Mouse (Mus musculus) liver, embryonic 12.5 days (tissue): ENCODE results near the gene Arhgap25. TPM values are rescaled to one million over a fixed set of nuclear protein-coding genes. Genes with fewer than 3 reads are reported as not detected.

ENCODE experiments used
- ATAC-seq: fragments of 200-750 bp; cut with Nextera tagmentation; 2 replicates; pipeline ENCODE4 v1.8.0; 2017; ENCODE audit warnings: moderate number of reproducible peaks, mild to moderate bottlenecking, moderate library complexity
- H3K27ac ChIP-seq: fragments of 300-500 bp; sonication (generic); 2 replicates; pipeline ENCODE4 v1.5.1; 2016; ENCODE audit warnings: mild to moderate bottlenecking
- H3K27me3 ChIP-seq: fragments of 300-500 bp; sonication (generic); replicated peaks from 2 replicates; pipeline ENCODE4 v1.6.1; 2016; ENCODE audit warnings: mild to moderate bottlenecking, moderate library complexity
- H3K36me3 ChIP-seq: fragments of 300-500 bp; sonication (generic); 2 replicates; pipeline ENCODE4 v1.6.1; 2016; ENCODE audit warnings: mild to moderate bottlenecking, moderate library complexity
- H3K4me1 ChIP-seq: fragments of 300-500 bp; sonication (generic); 2 replicates; pipeline ENCODE4 v1.6.1; 2016
- H3K4me2 ChIP-seq: fragments of 300-500 bp; sonication (generic); 2 replicates; pipeline ENCODE4 v1.6.1; 2016; ENCODE audit warnings: mild to moderate bottlenecking, moderate library complexity
- H3K4me3 ChIP-seq: fragments of 300-500 bp; sonication (generic); 2 replicates; pipeline ENCODE4 v1.5.1; 2016; ENCODE audit warnings: mild to moderate bottlenecking, moderate library complexity
- H3K9ac ChIP-seq: fragments of 300-500 bp; sonication (generic); 2 replicates; pipeline ENCODE4 v1.6.1; 2016; ENCODE audit warnings: mild to moderate bottlenecking, moderate library complexity
- H3K9me3 ChIP-seq: fragments of 300-500 bp; sonication (generic); replicated peaks from 2 replicates; pipeline ENCODE4 v1.6.1; 2016; ENCODE audit warnings: mild to moderate bottlenecking, moderate library complexity
- WGBS: fragments of 180-500 bp; shearing (Covaris S2); methylation state at CpG from one replicate; pipeline ENCODE4 v1.1.7; 2016; ENCODE audit not compliant: insufficient replicate concordance; 5-methylcytosine and 5-hydroxymethylcytosine counted together
- polyA plus RNA-seq: library from polyadenylated mRNA; unstranded; fragments of >200 nt; fragmentation: Nextera tagmentation; extraction: Ambion mirVana; gene quantifications from 2 replicates; pipeline ENCODE4 v1.2.1, GENCODE M21; 2016

Gene Arhgap25
- polyA plus RNA-seq, 1 experiment from 2014 or later = 5.4 TPM

GRCm38 (mm10) chr6:87518622-87519021, 14.4 kb downstream of the Arhgap25 start:
- Histone ChIP-seq H3K4me2 (no peak overlapping the region), H3K27ac (no peak overlapping the region), H3K4me3 (no peak overlapping the region), H3K9ac (no peak overlapping the region), H3K27me3 (peaks cover 14% of the 10 kb centered on the region; the same call in 1 of the 2 replicates), H3K9me3 (no peaks in the 10 kb centered on the region), H3K36me3 (no peaks in the 10 kb centered on the region), H3K4me1 (peaks cover 9% of the 10 kb centered on the region; the same call in 1 of the 2 replicates)
- 82% methylated on average over 10 of the region's 10 CpGs for WGBS
- no peak for ATAC-seq

DNA sequence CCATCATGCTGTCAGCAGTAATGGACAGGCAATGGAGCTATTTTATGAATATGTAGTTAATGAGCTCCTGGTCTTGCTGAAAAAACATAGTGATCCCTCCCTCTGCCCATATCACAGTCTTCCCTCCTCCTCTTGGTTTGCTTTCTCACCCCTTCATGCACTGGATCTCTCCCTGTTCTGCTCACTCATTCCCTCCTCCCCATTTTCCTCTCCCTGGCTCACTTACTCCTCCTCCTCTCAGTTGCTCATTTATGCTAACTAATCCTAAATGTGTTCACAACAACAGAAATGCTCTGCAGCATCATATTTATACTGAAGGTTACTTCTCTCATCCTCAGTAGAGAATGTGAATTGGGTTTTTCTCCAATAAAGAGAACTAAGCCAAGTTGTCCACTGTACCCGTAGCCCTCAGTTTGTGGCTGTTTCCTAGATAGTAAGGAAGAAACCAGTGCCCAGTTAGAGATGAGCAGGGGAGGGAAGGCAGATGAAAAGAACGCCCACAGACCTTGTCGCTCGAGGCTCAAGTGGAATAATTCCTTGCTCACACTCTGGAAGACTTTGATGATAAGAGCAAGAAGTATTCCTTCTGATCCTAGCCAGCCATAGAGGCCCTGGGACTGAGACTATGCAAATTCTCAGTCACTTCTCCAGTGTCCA, 15.2 kb downstream of the Arhgap25 start:
- Histone ChIP-seq H3K27ac (no peak overlapping the region), H3K36me3 (no peaks in the 10 kb centered on the region), H3K4me2 (no peak overlapping the region), H3K9me3 (no peaks in the 10 kb centered on the region), H3K9ac (no peak overlapping the region), H3K27me3 (peaks cover 14% of the 10 kb centered on the region; the same call in 1 of the 2 replicates), H3K4me3 (no peak overlapping the region), H3K4me1 (peaks cover 9% of the 10 kb centered on the region; the same call in 1 of the 2 replicates)
- ATAC-seq = no peak
- 63% methylated on average over 4 of the region's 4 CpGs for WGBS

GRCm38 (mm10) chr6:87514321-87514720, 18.7 kb downstream of the Arhgap25 start:
- Histone ChIP-seq H3K27ac (no peak overlapping the region), H3K27me3 (peaks cover 3% of the 10 kb centered on the region; the same call in 1 of the 2 replicates), H3K9ac (no peak overlapping the region), H3K36me3 (no peaks in the 10 kb centered on the region), H3K9me3 (no peaks in the 10 kb centered on the region), H3K4me2 (no peak overlapping the region), H3K4me1 (no peaks in the 10 kb centered on the region), H3K4me3 (no peak overlapping the region)
- ATAC-seq = no peak
- WGBS = 62% methylated on average over 4 of the region's 4 CpGs

GRCm38 (mm10) chr6:87513046-87513767, 19.9 kb downstream of the Arhgap25 start:
- no peak overlapping the region for H3K9ac ChIP-seq
- 68% methylated on average over 12 of the region's 12 CpGs for WGBS
- H3K4me1 ChIP-seq = no peaks in the 10 kb centered on the region
- H3K9me3 ChIP-seq = no peaks in the 10 kb centered on the region
- no peak overlapping the region for H3K4me3 ChIP-seq
- no peak overlapping the region for H3K4me2 ChIP-seq
- H3K27me3 ChIP-seq = 0 out of 2 replicates have a peak, but pooled peaks cover 3% of the 10 kb centered on the region
- H3K27ac ChIP-seq = no peak overlapping the region
- no peaks in the 10 kb centered on the region for H3K36me3 ChIP-seq
- ATAC-seq = no peak

- no peak overlapping the region for H3K27ac ChIP-seq
- H3K9ac ChIP-seq = no peak overlapping the region
- no peaks in the 10 kb centered on the region for H3K9me3 ChIP-seq
- H3K4me3 ChIP-seq = no peak overlapping the region
- 53% methylated on average over 4 of the region's 4 CpGs for WGBS
- no peaks in the 10 kb centered on the region for H3K27me3 ChIP-seq
- no peaks in the 10 kb centered on the region for H3K4me1 ChIP-seq
- ATAC-seq = no peak
- no peak overlapping the region for H3K4me2 ChIP-seq
- H3K36me3 ChIP-seq = no peaks in the 10 kb centered on the region
Measured at GRCm38 (mm10) chr6:87510999-87511398, 22.1 kb downstream of the Arhgap25 start.

DNA sequence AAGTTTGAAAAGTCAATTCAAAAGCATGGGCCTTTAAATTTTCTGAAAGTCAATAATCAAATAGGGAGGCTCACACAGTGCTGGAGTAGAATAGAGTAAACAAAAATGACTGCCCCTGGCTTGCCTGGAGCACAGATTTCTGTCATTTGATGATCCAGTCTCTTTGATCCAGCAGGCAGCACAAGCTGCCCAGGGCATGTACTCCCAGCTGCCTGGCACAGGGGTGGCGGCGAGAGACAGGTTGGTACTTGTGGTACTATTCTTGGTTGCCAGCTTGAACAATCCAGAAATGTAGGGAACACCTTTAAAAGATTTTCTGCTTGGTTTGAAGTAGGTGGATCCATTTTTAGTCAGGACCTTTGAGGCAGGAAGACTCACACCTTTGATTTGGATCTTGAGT, 23.3 kb downstream of the Arhgap25 start:
- Histone ChIP-seq H3K36me3 (no peaks in the 10 kb centered on the region), H3K4me2 (no peak overlapping the region), H3K4me1 (no peaks in the 10 kb centered on the region), H3K9me3 (no peaks in the 10 kb centered on the region), H3K9ac (no peak overlapping the region), H3K27ac (no peak overlapping the region), H3K4me3 (no peak overlapping the region), H3K27me3 (no peaks in the 10 kb centered on the region)
- ATAC-seq = no peak
- 77% methylated on average over 2 of the region's 2 CpGs for WGBS

GRCm38 (mm10) chr6:87504875-87505274, 28.2 kb downstream of the Arhgap25 start:
- Histone ChIP-seq H3K4me1 (peaks cover 7% of the 10 kb centered on the region), H3K9me3 (no peaks in the 10 kb centered on the region), H3K4me3 (no peak overlapping the region), H3K27me3 (no peaks in the 10 kb centered on the region), H3K4me2 (no peak overlapping the region), H3K27ac (no peak overlapping the region), H3K36me3 (no peaks in the 10 kb centered on the region), H3K9ac (no peak overlapping the region)
- no peak for ATAC-seq
- 69% methylated on average over 7 of the region's 7 CpGs for WGBS

GRCm38 (mm10) chr6:87503976-87504375, 29.1 kb downstream of the Arhgap25 start:
- no peaks in the 10 kb centered on the region for H3K36me3 ChIP-seq
- no peak for ATAC-seq
- no peak overlapping the region for H3K4me2 ChIP-seq
- no peak overlapping the region for H3K27ac ChIP-seq
- no peaks in the 10 kb centered on the region for H3K27me3 ChIP-seq
- no peak overlapping the region for H3K4me3 ChIP-seq
- peaks cover 15% of the 10 kb centered on the region for H3K4me1 ChIP-seq
- H3K9me3 ChIP-seq = no peaks in the 10 kb centered on the region
- 18% methylated on average over 5 of the region's 5 CpGs for WGBS
- H3K9ac ChIP-seq = no peak overlapping the region

DNA sequence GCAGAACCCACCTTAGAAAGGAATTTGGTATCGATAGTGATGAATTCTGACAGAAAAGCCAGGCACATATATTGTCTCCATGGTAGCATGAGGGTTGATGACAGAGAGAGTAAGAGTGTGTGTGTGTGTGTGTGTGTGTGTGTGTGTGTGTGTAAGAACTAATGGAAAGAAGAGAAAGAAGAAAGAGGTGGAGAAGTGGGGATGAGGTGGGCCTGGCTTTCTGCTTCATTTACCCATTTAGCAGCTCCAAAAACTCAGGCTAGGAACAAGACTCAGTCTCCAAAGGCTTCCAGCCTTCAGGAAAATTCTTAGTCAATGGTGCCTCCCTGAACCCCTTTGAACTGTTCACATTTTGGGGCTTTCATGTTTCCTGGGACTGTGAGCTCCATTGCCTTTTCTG, 29.5 kb downstream of the Arhgap25 start:
- H3K4me2 ChIP-seq = no peak overlapping the region
- WGBS = 86% methylated on average over 1 of the region's 1 CpGs
- no peaks in the 10 kb centered on the region for H3K36me3 ChIP-seq
- peaks cover 17% of the 10 kb centered on the region for H3K4me1 ChIP-seq
- no peak overlapping the region for H3K4me3 ChIP-seq
- H3K27ac ChIP-seq = no peak overlapping the region
- ATAC-seq = no peak
- H3K9ac ChIP-seq = no peak overlapping the region
- H3K27me3 ChIP-seq = no peaks in the 10 kb centered on the region
- H3K9me3 ChIP-seq = no peaks in the 10 kb centered on the region

- Histone ChIP-seq H3K27ac (no peak overlapping the region), H3K4me1 (peaks cover 17% of the 10 kb centered on the region), H3K4me3 (no peak overlapping the region), H3K36me3 (no peaks in the 10 kb centered on the region), H3K4me2 (no peak overlapping the region), H3K9me3 (no peaks in the 10 kb centered on the region), H3K9ac (no peak overlapping the region), H3K27me3 (no peaks in the 10 kb centered on the region)
- WGBS = 24% methylated on average over 10 of the region's 10 CpGs
- ATAC-seq = no peak
Measured at GRCm38 (mm10) chr6:87502831-87503286, 30.2 kb downstream of the Arhgap25 start.

- no peaks in the 10 kb centered on the region for H3K36me3 ChIP-seq
- no peak overlapping the region for H3K27ac ChIP-seq
- H3K9ac ChIP-seq = no peak overlapping the region
- peaks cover 17% of the 10 kb centered on the region for H3K4me1 ChIP-seq
- H3K27me3 ChIP-seq = 0 out of 2 replicates have a peak, but pooled peaks cover under 1% of the 10 kb centered on the region
- H3K4me3 ChIP-seq = no peak overlapping the region
- no peak overlapping the region for H3K4me2 ChIP-seq
- no peak for ATAC-seq
- H3K9me3 ChIP-seq = no peaks in the 10 kb centered on the region
- WGBS = 29% methylated on average over 6 of the region's 6 CpGs
Measured at GRCm38 (mm10) chr6:87502411-87502810, 30.6 kb downstream of the Arhgap25 start.

GRCm38 (mm10) chr6:87500696-87501095, 32.4 kb downstream of the Arhgap25 start:
- H3K9ac ChIP-seq = no peak overlapping the region
- H3K4me2 ChIP-seq = no peak overlapping the region
- H3K27ac ChIP-seq = no peak overlapping the region
- no peak overlapping the region for H3K4me3 ChIP-seq
- WGBS = 69% methylated on average over 7 of the region's 7 CpGs
- H3K36me3 ChIP-seq = no peaks in the 10 kb centered on the region
- H3K9me3 ChIP-seq = no peaks in the 10 kb centered on the region
- peaks cover 8% of the 10 kb centered on the region; the same call in 1 of the 2 replicates for H3K27me3 ChIP-seq
- H3K4me1 ChIP-seq = peaks cover 28% of the 10 kb centered on the region
- ATAC-seq = no peak
